Mouse (Mus musculus): ENCODE measurements at regions not wholly inside any gene's neighbourhood (a gene's known extent, or its start where the extent isn't known, plus 50 kb on each side); places are given as distances from the start of the nearest gene placed in this dataset.

DNA sequence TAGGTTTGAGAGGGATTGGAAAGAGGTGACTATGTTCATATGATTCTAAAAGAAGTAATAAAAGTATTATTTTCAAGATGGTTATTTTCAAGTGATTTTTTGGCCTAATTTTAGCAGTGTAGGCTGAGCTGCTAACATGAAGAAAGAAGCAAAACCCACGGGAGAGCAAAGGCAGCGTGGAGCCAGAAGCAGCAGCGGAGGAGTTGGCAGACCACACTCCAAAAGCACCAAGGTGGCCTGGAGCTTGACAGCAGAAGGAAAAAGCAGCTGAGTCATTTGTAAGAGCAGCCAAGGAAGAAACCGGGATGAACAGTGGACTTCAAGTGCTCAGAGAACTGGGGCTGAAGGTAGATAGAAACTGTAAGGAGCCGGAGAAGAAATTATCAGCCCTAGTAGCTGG lies 55.9 kb downstream of the Hdgfl1 start:
- no peak for DNase-seq

DNA sequence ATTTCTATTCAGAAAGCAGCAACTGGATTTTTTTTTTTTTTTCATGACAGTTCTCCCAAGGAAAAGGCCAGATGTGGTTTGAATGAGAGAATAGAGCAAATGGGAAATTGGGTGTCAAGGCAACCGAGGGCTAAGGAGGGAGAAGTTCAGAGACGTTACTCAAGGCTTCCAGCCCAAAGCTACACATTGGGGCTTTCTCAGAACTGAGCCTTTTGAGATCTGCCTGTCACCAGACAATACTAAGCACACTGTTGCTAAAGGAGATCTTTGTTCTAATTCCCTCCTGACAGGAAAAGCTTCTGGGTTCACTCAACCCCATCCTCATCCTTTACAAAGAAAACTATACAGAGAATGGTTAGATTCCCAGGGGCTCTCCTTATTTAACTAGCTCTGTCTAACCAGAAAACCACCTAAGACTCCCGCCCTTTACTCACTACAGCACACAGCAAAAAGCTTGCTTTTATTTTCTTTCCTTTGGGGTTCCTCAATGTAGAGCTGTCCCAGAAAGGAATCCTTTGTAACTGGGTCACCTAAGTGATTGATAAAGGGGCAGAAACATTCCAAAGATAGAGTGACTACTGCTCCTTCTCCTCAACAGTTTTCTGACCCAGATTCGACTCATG lies 70.8 kb downstream of the Hdgfl1 start:
- DNase-seq: no peak

DNA sequence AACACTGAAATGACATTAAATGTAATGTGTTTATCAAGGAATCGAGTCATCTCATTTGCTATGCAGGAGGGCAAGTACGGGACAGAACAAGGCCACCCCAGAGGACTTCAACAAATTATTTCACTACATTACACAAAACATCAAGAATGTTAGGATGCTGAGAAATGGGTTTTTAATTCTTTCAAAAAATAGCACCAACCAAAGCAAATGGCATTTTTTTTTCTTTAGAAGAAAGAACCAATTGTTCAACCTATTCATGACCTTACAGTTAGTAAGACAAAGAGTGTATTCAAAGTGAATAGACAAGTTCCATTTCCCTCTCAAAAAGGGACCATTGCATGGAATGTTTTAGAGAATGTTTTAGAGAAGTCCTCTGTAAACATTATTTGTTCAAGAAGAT lies 110.5 kb downstream of the Hdgfl1 start:
- no peak for DNase-seq

DNA sequence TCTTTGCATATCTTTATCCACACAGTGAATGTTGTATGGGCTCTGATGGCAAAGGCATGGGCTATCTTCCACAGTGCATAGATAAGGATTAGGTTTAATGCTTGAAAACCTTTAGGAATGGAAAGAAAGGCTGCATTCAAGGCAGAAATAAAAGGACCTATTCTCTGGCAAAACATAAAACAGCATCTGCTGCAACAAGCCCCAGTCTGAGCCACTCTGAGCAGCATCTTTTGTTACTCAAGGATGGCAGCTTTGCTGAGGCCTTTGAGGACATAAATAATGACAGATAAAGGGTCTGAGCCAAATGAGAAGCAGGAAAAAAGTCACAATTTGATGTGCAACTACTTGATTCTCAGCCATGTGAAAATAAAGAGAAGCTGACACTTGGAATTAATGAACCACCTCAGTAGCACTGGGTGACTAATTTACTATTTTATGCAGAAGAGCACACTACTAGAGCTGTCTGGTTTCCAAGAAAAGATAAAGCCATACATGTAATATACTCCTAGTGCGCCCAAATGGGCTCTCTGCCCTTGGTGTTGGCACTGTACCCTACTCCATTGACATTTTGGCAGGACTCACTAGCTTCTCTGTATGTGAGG lies 112.9 kb downstream of the Hdgfl1 start:
- peak; percentile 1 for DNase-seq

All from adrenal gland, adult 2 months (tissue).